Mouse (Mus musculus) midbrain, embryonic 14.5 days (tissue): Measurements from ENCODE around the gene Phldb1. TPM values are rescaled to one million over a fixed set of nuclear protein-coding genes. Genes with fewer than 3 reads are reported as not detected.
A peak's percentile ranks its signal among the peaks of the same experiment; 100 is the strongest.
"Not testable (repeated sequence)": the region's sequence is repeated elsewhere in the genome, so short reads cannot be mapped to it uniquely, and the experiment has no call there.

Experiments
- ATAC-seq: fragments of 200-750 bp; cut with Nextera tagmentation; 2 replicates; pipeline ENCODE4 v1.8.0; 2017; ENCODE audit warnings: moderate number of reproducible peaks, moderate library complexity; ENCODE audit not compliant: low FRiP score, low TSS enrichment
- DNase-seq: peaks from one replicate; pipeline ENCODE4 v3.0.0-alpha.2; 2015
- H3K27ac ChIP-seq: fragments of 300-500 bp; sonication (generic); replicated peaks from 2 replicates; pipeline ENCODE4 v1.5.1; 2014; ENCODE audit warnings: mild to moderate bottlenecking, low read depth, low read length, moderate library complexity
- H3K27me3 ChIP-seq: fragments of 300-500 bp; sonication (generic); 2 replicates; pipeline ENCODE4 v1.6.1; 2014; ENCODE audit warnings: low read length, control low read depth, mixed read lengths; ENCODE audit not compliant: control insufficient read depth, insufficient read depth
- H3K36me3 ChIP-seq: fragments of 300-500 bp; sonication (generic); 2 replicates; pipeline ENCODE4 v1.6.1; 2014; ENCODE audit warnings: low read length, control low read depth; ENCODE audit not compliant: control insufficient read depth, insufficient read depth
- H3K4me1 ChIP-seq: fragments of 300-500 bp; sonication (generic); 2 replicates; pipeline ENCODE4 v1.6.1; 2014; ENCODE audit warnings: mild to moderate bottlenecking, antibody characterized with exemption, low read length, control low read depth; ENCODE audit not compliant: control insufficient read depth, insufficient read depth
- H3K4me2 ChIP-seq: fragments of 300-500 bp; sonication (generic); 2 replicates; pipeline ENCODE4 v1.6.1; 2014; ENCODE audit warnings: mild to moderate bottlenecking, low read length, moderate library complexity
- H3K4me3 ChIP-seq: fragments of 300-500 bp; sonication (generic); replicated peaks from 2 replicates; pipeline ENCODE4 v1.5.1; 2014; ENCODE audit warnings: low read depth, low read length
- H3K9ac ChIP-seq: fragments of 300-500 bp; sonication (generic); replicated peaks from 2 replicates; pipeline ENCODE4 v1.6.1; 2014; ENCODE audit warnings: mild to moderate bottlenecking, low read length, moderate library complexity
- H3K9me3 ChIP-seq: fragments of 300-500 bp; sonication (generic); 2 replicates; pipeline ENCODE4 v1.6.1; 2016; ENCODE audit warnings: low read length, control low read depth, mixed read lengths; ENCODE audit not compliant: control insufficient read depth
- WGBS: fragments of 180-500 bp; shearing (Covaris S2); extraction: QIAGEN DNeasy Blood & Tissue Kit; methylation state at CpG from one replicate; pipeline ENCODE4 v1.1.7; 2014; 5-methylcytosine and 5-hydroxymethylcytosine counted together
- polyA plus RNA-seq: library from polyadenylated mRNA; unstranded; fragments of >200 nt; fragmentation: Nextera tagmentation; extraction: Ambion mirVana; gene quantifications from 2 replicates; pipeline ENCODE4 v1.2.1, GENCODE M21; 2014

The Phldb1 gene
- polyA plus RNA-seq, 1 experiment from 2014 or later: 51.1 TPM

DNA sequence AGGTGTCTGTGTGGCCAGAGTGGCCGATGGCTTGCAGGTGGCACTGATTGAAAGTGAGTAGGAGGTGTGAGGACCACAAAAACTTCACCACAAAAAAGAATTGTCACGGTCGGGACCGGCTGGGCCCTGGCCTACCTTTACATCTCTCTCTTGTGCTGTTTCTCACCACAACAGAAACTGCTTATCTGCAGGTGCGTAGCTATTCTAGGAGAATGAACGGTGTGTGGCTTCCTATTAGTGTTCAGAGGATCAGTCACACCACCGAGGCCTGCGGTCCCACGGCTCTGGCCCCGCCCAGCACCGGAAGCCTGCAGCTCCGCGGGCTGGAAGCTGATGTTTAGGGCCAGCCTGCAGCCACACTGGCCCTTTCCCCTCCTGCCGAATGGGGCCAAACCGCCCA is 89.1 kb downstream of the Phldb1 start:
- H3K9me3 ChIP-seq: no peaks in the 10 kb centered on the region
- DNase-seq: no peak
- H3K36me3 ChIP-seq: no peaks in the 10 kb centered on the region
- H3K4me1 ChIP-seq: no peaks in the 10 kb centered on the region
- no peak overlapping the region for H3K4me3 ChIP-seq
- H3K27ac ChIP-seq: no peak overlapping the region
- ATAC-seq: no peak
- no peak overlapping the region for H3K4me2 ChIP-seq
- WGBS: 72% methylated on average over 15 of the region's 15 CpGs
- no peak overlapping the region for H3K9ac ChIP-seq
- H3K27me3 ChIP-seq: no peaks in the 10 kb centered on the region

- no peak for DNase-seq
- Histone ChIP-seq H3K36me3 (peaks cover 4% of the 10 kb centered on the region; the same call in 1 of the 2 replicates), H3K4me3 (no peak overlapping the region), H3K4me1 (no peaks in the 10 kb centered on the region), H3K27ac (no peak overlapping the region), H3K9ac (no peak overlapping the region), H3K9me3 (no peaks in the 10 kb centered on the region), H3K4me2 (no peak overlapping the region), H3K27me3 (no peaks in the 10 kb centered on the region)
- 72% methylated on average over 5 of the region's 5 CpGs for WGBS
- ATAC-seq: no peak
Observed at GRCm38 (mm10) chr9:44645481-44645880, 89.5 kb downstream of the Phldb1 start.

DNA sequence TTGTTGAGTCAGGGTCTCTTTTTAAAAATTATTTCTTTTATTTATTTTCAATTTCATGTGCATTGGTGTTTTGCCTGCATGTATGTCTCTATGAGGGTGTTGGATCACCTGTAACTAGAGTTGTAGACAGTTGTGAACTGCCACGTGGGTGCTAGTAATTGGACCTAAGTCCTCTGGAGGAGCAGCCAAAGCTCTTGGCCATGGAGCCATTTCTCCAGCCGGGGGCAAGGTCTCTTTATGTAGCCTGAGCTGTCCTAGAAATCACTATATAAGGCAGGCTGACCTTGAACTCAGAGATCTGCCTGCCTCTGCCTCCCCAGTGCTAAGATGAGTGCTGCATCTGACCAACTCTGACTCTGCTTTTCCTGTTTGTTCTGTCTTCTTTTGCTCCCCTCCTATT is 90.8 kb downstream of the Phldb1 start:
- Histone ChIP-seq H3K4me1 (no peaks in the 10 kb centered on the region), H3K9me3 (no peaks in the 10 kb centered on the region), H3K9ac (no peak overlapping the region), H3K4me3 (no peak overlapping the region), H3K27me3 (no peaks in the 10 kb centered on the region), H3K36me3 (peaks cover 7% of the 10 kb centered on the region; the same call in 1 of the 2 replicates), H3K27ac (no peak overlapping the region), H3K4me2 (no peak overlapping the region)
- DNase-seq: no peak
- ATAC-seq: no peak
- 90% methylated on average over 2 of the region's 2 CpGs for WGBS

GRCm38 (mm10) chr9:44643103-44643502 is 91.9 kb downstream of the Phldb1 start:
- Histone ChIP-seq H3K27me3 (no peaks in the 10 kb centered on the region), H3K4me3 (no peak overlapping the region), H3K4me2 (no peak overlapping the region), H3K9ac (no peak overlapping the region), H3K36me3 (peaks cover 15% of the 10 kb centered on the region), H3K27ac (no peak overlapping the region), H3K9me3 (no peaks in the 10 kb centered on the region), H3K4me1 (no peaks in the 10 kb centered on the region)
- ATAC-seq (no peak), DNase-seq (no peak)
- 95% methylated on average over 7 of the region's 7 CpGs for WGBS

DNA sequence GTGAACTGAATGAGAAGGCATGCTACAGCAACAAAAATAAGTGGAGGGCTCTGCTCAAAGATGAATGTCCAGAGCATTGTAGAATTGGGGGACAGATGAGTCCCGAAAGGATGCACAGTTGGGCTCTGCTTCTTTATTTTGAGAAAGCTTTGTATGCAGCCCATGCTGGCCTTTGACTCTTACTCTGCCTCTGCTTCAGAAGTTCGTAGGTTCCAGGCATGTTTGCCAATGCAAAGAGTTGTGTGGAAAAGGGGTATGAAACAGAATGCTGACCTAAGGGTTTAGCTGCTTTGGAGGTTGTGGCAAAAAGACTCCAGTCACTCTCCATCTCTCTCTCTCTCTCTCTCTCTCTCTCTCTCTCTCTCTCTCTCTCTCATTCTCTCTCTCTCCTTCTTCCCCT is 93.4 kb downstream of the Phldb1 start:
- ATAC-seq (no peak), DNase-seq (no peak)
- no peak overlapping the region for H3K27ac ChIP-seq
- 93% methylated on average over 2 of the region's 2 CpGs for WGBS
- H3K36me3 ChIP-seq: peaks cover 29% of the 10 kb centered on the region
- no peak overlapping the region for H3K4me3 ChIP-seq
- no peak overlapping the region for H3K4me2 ChIP-seq
- no peaks in the 10 kb centered on the region for H3K9me3 ChIP-seq
- H3K9ac ChIP-seq: no peak overlapping the region
- no peaks in the 10 kb centered on the region for H3K4me1 ChIP-seq
- H3K27me3 ChIP-seq: no peaks in the 10 kb centered on the region

GRCm38 (mm10) chr9:44640646-44641357 is 94.2 kb downstream of the Phldb1 start:
- Histone ChIP-seq H3K27me3 (no peaks in the 10 kb centered on the region), H3K9me3 (no peaks in the 10 kb centered on the region), H3K4me3 (no peak overlapping the region), H3K36me3 (peaks cover 37% of the 10 kb centered on the region), H3K4me1 (no peaks in the 10 kb centered on the region), H3K9ac (no peak overlapping the region), H3K27ac (no peak overlapping the region), H3K4me2 (no peak overlapping the region)
- WGBS: 89% methylated on average over 3 of the region's 3 CpGs
- no peak for ATAC-seq
- DNase-seq: no peak

- ATAC-seq, H3K27me3 ChIP-seq, H3K27ac ChIP-seq, H3K9me3 ChIP-seq, H3K9ac ChIP-seq, H3K4me1 ChIP-seq, DNase-seq, H3K4me3 ChIP-seq, H3K4me2 ChIP-seq: not testable (repeated sequence)
- WGBS: 84% methylated on average over 1 of the region's 1 CpGs
- peaks cover 45% of the 10 kb centered on the region for H3K36me3 ChIP-seq
Observed at GRCm38 (mm10) chr9:44640028-44640427, 95.0 kb downstream of the Phldb1 start.

DNA sequence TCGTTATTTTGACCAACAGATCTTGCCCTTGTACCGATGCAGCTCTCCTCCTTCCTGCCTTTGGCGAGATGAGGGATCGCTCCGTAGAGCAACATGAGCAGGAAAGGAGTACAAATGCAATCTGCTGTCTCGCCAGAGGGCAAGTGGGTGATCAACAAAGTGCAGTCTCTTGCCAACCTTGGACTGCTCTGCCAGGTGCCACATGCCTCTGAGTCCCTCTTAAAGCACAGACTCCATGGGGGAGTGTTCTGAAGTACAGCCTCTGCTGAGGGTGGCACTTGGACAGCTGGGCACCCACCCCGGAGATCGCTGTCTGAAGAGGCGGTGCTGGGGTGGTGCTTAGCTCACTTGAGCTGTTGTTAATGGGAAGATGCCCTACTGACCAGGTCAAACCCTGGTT is 96.3 kb downstream of the Phldb1 start:
- not testable (repeated sequence) for H3K27ac ChIP-seq, H3K27me3 ChIP-seq, H3K9ac ChIP-seq, H3K4me3 ChIP-seq, H3K4me1 ChIP-seq, H3K4me2 ChIP-seq, H3K9me3 ChIP-seq, DNase-seq, ATAC-seq
- peaks cover 58% of the 10 kb centered on the region for H3K36me3 ChIP-seq
- WGBS: 94% methylated on average over 9 of the region's 9 CpGs

DNA sequence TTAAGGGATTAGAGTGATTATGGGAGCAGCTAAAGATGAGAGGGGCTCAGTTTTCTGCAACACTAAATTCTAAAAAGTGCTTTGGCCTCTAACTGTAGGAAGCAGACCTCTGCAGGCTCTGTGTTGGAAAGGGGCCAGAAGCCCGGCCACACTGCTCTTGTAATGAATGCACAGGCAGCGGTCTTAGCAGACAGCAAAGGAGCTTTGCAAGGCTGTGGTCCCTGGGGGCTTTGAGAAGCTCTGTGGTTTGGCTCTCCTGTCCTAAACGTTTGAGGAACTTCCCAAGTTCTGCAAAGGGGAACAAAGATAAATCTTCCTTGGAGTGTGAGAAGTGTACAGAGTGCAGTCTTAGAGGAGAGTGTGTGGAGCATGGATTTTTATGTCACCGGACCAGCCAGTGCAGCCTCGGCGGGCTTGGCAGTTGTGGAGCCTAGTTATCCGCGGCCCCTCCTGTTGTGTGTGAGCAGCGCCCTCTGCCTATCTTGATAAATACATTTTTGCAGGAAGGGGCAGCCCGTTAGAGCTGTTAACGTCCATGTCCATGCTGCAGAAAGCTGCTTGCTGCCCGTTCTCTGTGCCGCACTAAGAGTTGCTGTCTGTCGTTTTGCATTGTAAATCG is 97.3 kb downstream of the Phldb1 start:
- H3K4me3 ChIP-seq: no peak overlapping the region
- H3K4me2 ChIP-seq: no peak overlapping the region
- no peak overlapping the region for H3K9ac ChIP-seq
- H3K9me3 ChIP-seq: no peaks in the 10 kb centered on the region
- H3K4me1 ChIP-seq: no peaks in the 10 kb centered on the region
- H3K27me3 ChIP-seq: no peaks in the 10 kb centered on the region
- no peak overlapping the region for H3K27ac ChIP-seq
- peak; percentile 72 for DNase-seq
- peaks cover 69% of the 10 kb centered on the region for H3K36me3 ChIP-seq
- ATAC-seq: no peak
- WGBS: 64% methylated on average over 15 of the region's 15 CpGs
